In genomic region chr10:102943156-102943555, GRCm38 (mm10) we compare ENCODE assay signal across 21 mouse cellular contexts.
"Had no signal": no experiment of that assay in that cellular context is flagged by ENCODE, and none has a peak within 500 bp of the region (broad histone marks: within the 10 kb centered on the region; RNA-seq: fewer than 3 reads in every experiment).

No protein-coding gene starts in this region.

- ATAC-seq: liver, embryonic 12.5 days; midbrain, embryonic 15.5 days had no signal

- DNase-seq: kidney, adult 8-10 months; kidney, postnatal 25 days; layer of hippocampus, adult 9-11 months; liver; lung, postnatal 10 days; retina, postnatal 1 day; right cerebral cortex, postnatal 25 days; spleen, adult 18-20 months; thymus, postnatal 36 days had no signal

- H3K27ac ChIP-seq: kidney, embryonic 15.5 days; layer of hippocampus, adult 2 months; limb, embryonic 10.5 days; limb, embryonic 13.5 days; liver, embryonic 12.5 days; liver, embryonic 15.5 days; lung, embryonic 15.5 days; macrophage; midbrain, embryonic 12.5 days; midbrain, embryonic 15.5 days; neural tube, embryonic 13.5 days; stomach, embryonic 15.5 days had no signal

- H3K27me3 ChIP-seq: kidney, embryonic 15.5 days; limb, embryonic 13.5 days; liver, embryonic 12.5 days; liver, embryonic 15.5 days; lung, embryonic 15.5 days; midbrain, embryonic 12.5 days; midbrain, embryonic 15.5 days; neural tube, embryonic 13.5 days; stomach, embryonic 15.5 days had no signal

- H3K36me3 ChIP-seq: kidney, embryonic 15.5 days; limb, embryonic 10.5 days; limb, embryonic 13.5 days; liver, embryonic 12.5 days; liver, embryonic 15.5 days; lung, embryonic 15.5 days; midbrain, embryonic 12.5 days; midbrain, embryonic 15.5 days; neural tube, embryonic 13.5 days; stomach, embryonic 15.5 days had no signal

- H3K9ac ChIP-seq: kidney, embryonic 15.5 days; limb, embryonic 13.5 days; liver, embryonic 12.5 days; liver, embryonic 15.5 days; lung, embryonic 15.5 days; midbrain, embryonic 12.5 days; midbrain, embryonic 15.5 days; neural tube, embryonic 13.5 days; stomach, embryonic 15.5 days had no signal

- H3K4me1 ChIP-seq: kidney, embryonic 15.5 days; limb, embryonic 10.5 days; limb, embryonic 13.5 days; liver, embryonic 12.5 days; lung, embryonic 15.5 days; midbrain, embryonic 12.5 days; midbrain, embryonic 15.5 days; neural tube, embryonic 13.5 days; stomach, embryonic 15.5 days had no signal

- H3K9me3 ChIP-seq: kidney, embryonic 15.5 days; limb, embryonic 10.5 days; limb, embryonic 13.5 days; liver, embryonic 12.5 days; liver, embryonic 15.5 days; lung, embryonic 15.5 days; midbrain, embryonic 12.5 days; midbrain, embryonic 15.5 days; neural tube, embryonic 13.5 days; stomach, embryonic 15.5 days had no signal

- H3K4me3 ChIP-seq: kidney, embryonic 15.5 days; layer of hippocampus, adult 2 months; limb, embryonic 10.5 days; limb, embryonic 13.5 days; liver, embryonic 12.5 days; liver, embryonic 15.5 days; lung, embryonic 15.5 days; midbrain, embryonic 12.5 days; midbrain, embryonic 15.5 days; neural tube, embryonic 13.5 days; stomach, embryonic 15.5 days had no signal

- H3K4me2 ChIP-seq: kidney, embryonic 15.5 days; limb, embryonic 13.5 days; liver, embryonic 12.5 days; liver, embryonic 15.5 days; lung, embryonic 15.5 days; midbrain, embryonic 12.5 days; midbrain, embryonic 15.5 days; neural tube, embryonic 13.5 days; stomach, embryonic 15.5 days had no signal
